In the genomic region with DNA sequence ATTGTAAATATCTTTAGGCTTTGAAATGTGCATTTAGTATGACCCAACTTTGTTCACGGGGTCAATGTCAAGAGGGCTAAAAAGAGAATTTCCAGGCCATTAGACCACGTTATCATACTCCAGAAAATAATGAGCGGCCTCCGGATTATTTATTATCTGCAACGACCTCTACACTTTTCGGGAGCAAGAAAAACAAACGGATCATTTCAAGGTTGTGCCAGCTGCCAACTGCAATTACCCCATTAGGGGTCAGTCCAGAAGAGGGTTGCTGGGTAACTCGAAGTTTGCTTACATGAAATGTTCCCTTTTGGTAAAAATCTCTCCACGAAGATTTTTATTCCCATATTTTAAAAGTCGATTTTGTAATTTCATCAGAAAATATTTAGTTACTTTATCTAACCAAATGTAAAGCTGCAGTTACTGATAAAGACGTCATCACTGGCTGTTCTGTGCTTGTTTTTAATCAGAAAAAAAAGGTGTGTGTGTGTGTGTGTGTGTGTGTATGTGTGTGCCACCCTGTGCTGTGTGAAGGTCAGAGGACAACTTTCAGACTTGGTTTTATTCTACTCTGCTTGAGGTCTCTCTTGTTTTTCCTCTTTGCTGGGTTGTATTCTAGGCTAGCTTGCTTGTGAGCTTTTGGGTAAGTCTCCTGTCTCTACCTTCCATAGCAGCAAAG, we compare ENCODE assay signal across 25 mouse cellular contexts. TPM values are rescaled to one million over a fixed set of nuclear protein-coding genes. Genes with fewer than 3 reads are reported as not detected.
DNase-seq lines count a peak whose midpoint lies in the region; ATAC-seq and TF ChIP-seq lines count a peak whose summit lies in the region.
"Had no signal": no experiment of that assay in that cellular context is flagged by ENCODE, and none has a peak within 500 bp of the region (broad histone marks: within the 10 kb centered on the region; RNA-seq: fewer than 3 reads in every experiment).

No protein-coding gene starts in this region.

- no peaks in the 10 kb centered on the region for H3K9me3 ChIP-seq in kidney, embryonic 15.5 days (replicated peaks)
- no peaks in the 10 kb centered on the region for H3K9me3 ChIP-seq in MEL (replicated peaks; ENCODE audit: insufficient read depth, low read length)
- H3K9me3 ChIP-seq: embryonic facial prominence, embryonic 12.5 days; heart, embryonic 15.5 days; limb, embryonic 10.5 days; liver, embryonic 13.5 days; lung, embryonic 15.5 days had no signal

- peaks cover 11% of the 10 kb centered on the region for H3K4me1 ChIP-seq in kidney, embryonic 15.5 days
- H3K4me1 ChIP-seq in MEL (ENCODE audit: control insufficient read depth in 1 of 2, insufficient read depth in 2 of 2, low read length in 2 of 2): peaks cover 14 to 23% of the 10 kb centered on the region in 2 experiments; a peak in 3 of 4 replicates
- H3K4me1 ChIP-seq: liver, embryonic 13.5 days; lung, embryonic 15.5 days; megakaryocyte, embryonic 14.5 days had no signal

- no peaks in the 10 kb centered on the region for H3K79me2 ChIP-seq in MEL (ENCODE audit: control insufficient read depth, insufficient read depth, low read length, poor library complexity)

- no peak for TF ChIP-seq CTCF in MEL (IDR thresholded peaks at IDR 0.05 in 2 of 3, conservative IDR thresholded peaks at IDR 0.05 in 1 of 3; ENCODE audit: control insufficient read depth in 1 of 3, insufficient read depth in 1 of 3, low read depth in 2 of 3, low read length in 3 of 3, poor library complexity in 1 of 3, severe bottlenecking in 1 of 3)

- H3K27ac ChIP-seq in kidney, embryonic 15.5 days: peak overlapping the region; percentile 37; the same call in 1 of the 2 replicates
- 0 out of 2 replicates have a peak overlapping the region, but pooled peaks have one; percentile 3 for H3K27ac ChIP-seq in MEL (ENCODE audit: control insufficient read depth, low read depth, low read length)
- H3K27ac ChIP-seq: embryonic facial prominence, embryonic 12.5 days; heart, embryonic 15.5 days; hindbrain, embryonic 14.5 days; left cerebral cortex, adult 2 months; limb, embryonic 10.5 days; liver, embryonic 13.5 days; lung, embryonic 15.5 days had no signal

- no peak overlapping the region for H3K4me3 ChIP-seq in kidney, embryonic 15.5 days (replicated peaks)
- H3K4me3 ChIP-seq in MEL (ENCODE audit: control insufficient read depth in 1 of 2, insufficient read depth in 1 of 2, low read depth in 2 of 2, low read length in 2 of 2): no peak overlapping the region; a peak in 1 of 4 replicates
- H3K4me3 ChIP-seq: embryonic facial prominence, embryonic 12.5 days; heart, embryonic 15.5 days; left cerebral cortex, adult 2 months; limb, embryonic 10.5 days; liver, embryonic 13.5 days; lung, embryonic 15.5 days; megakaryocyte, embryonic 14.5 days had no signal

- TF ChIP-seq EP300 in MEL (IDR thresholded peaks at IDR 0.05; ENCODE audit: low read depth in 1 of 2, low read length in 2 of 2): peak; percentile 82 to 87

- no peaks in the 10 kb centered on the region for H3K36me3 ChIP-seq in kidney, embryonic 15.5 days
- H3K36me3 ChIP-seq in MEL (ENCODE audit: control insufficient read depth in 1 of 2, insufficient read depth in 2 of 2, low read length in 2 of 2): peaks cover 0 to 23% of the 10 kb centered on the region in 2 experiments; a peak in 2 of 4 replicates
- H3K36me3 ChIP-seq: embryonic facial prominence, embryonic 12.5 days; heart, embryonic 15.5 days; limb, embryonic 10.5 days; liver, embryonic 13.5 days; lung, embryonic 15.5 days had no signal

- H3K27me3 ChIP-seq in kidney, embryonic 15.5 days: peaks cover 23% of the 10 kb centered on the region; the same call in 1 of the 2 replicates
- no peaks in the 10 kb centered on the region; a peak in 1 of 4 replicates for H3K27me3 ChIP-seq in MEL (ENCODE audit: control insufficient read depth in 1 of 2, insufficient read depth in 2 of 2, low read length in 2 of 2)
- H3K27me3 ChIP-seq: embryonic facial prominence, embryonic 12.5 days; heart, embryonic 15.5 days; lung, embryonic 15.5 days; megakaryocyte, embryonic 14.5 days had no signal

- intact Hi-C loops in left cerebral cortex, postnatal 10 days (cut with DNase I): no loop called here

- TF ChIP-seq POLR2A in MEL (IDR thresholded peaks at IDR 0.05; ENCODE audit: control insufficient read depth in 1 of 2, insufficient read depth in 1 of 2, low read depth in 1 of 2, low read length in 2 of 2, poor library complexity in 1 of 2): no peak

- DNase-seq in kidney, postnatal 4 days: no peak
- DNase-seq in MEL (ENCODE audit: low read depth, low spot score): peak; percentile 45
- DNase-seq in adrenal gland, adult 2 months: peak; percentile 67
- DNase-seq in retina, embryonic 14.5 days (ENCODE audit: low spot score): peak; percentile 47
- no peak for DNase-seq in left cerebral cortex, postnatal 10 days (ENCODE audit: extremely low spot score in 1 of 2, low spot score in 2 of 2)
- DNase-seq in frontal cortex, postnatal 14 days (ENCODE audit: low spot score in 2 of 2): no peak
- DNase-seq: cerebellum, adult 9-10 months; gastrocnemius, postnatal 36 days; heart, postnatal 36 days; kidney, adult 9 months; liver, embryonic 13.5 days; lung, postnatal 36 days; midbrain, embryonic 14.5 days; right cerebral cortex, adult 18-20 months; thymus, adult 2 months; thymus, postnatal 4 days had no signal

- TF ChIP-seq RAD21 in MEL (IDR thresholded peaks at IDR 0.05; ENCODE audit: low read depth, low read length): no peak

- 0 out of 2 replicates have a peak, but pooled peaks have one; percentile 34 for ATAC-seq in kidney, embryonic 15.5 days (replicated peaks; ENCODE audit: low FRiP score)
- ATAC-seq: inflammation-experienced regulatory T-cells, adult 6 months had no signal

- 17% methylated on average over 11 of the region's 11 CpGs for WGBS in kidney, embryonic 15.5 days

- no peak overlapping the region for H3K9ac ChIP-seq in kidney, embryonic 15.5 days
- no peak overlapping the region for H3K9ac ChIP-seq in MEL (ENCODE audit: control insufficient read depth, low read depth, low read length, poor library complexity, severe bottlenecking)
- H3K9ac ChIP-seq: embryonic facial prominence, embryonic 12.5 days; heart, embryonic 15.5 days; hindbrain, embryonic 14.5 days; liver, embryonic 13.5 days; lung, embryonic 15.5 days had no signal

- no peak overlapping the region for H3K4me2 ChIP-seq in kidney, embryonic 15.5 days
- H3K4me2 ChIP-seq: embryonic facial prominence, embryonic 12.5 days; heart, embryonic 15.5 days; hindbrain, embryonic 14.5 days; liver, embryonic 13.5 days; lung, embryonic 15.5 days had no signal

TF ChIP-seq in MEL, 35 proteins besides CTCF, POLR2A, EP300 and RAD21:
- TF ChIP-seq TAL1 (IDR thresholded peaks at IDR 0.05; ENCODE audit: low read length): 0 out of 2 replicates have a peak, but pooled peaks have one; percentile 19
- TF ChIP-seq ZNF384 (IDR thresholded peaks at IDR 0.05; ENCODE audit: low read depth, low read length): peak; percentile 86
- TF ChIP-seq SIN3A (IDR thresholded peaks at IDR 0.05; ENCODE audit: low read length): peak; percentile 52
- TF ChIP-seq POLR2AphosphoS5 (IDR thresholded peaks at IDR 0.05; ENCODE audit: borderline replicate concordance, low read depth, low read length): no peak
- TF ChIP-seq GATA1 (IDR thresholded peaks at IDR 0.05; ENCODE audit: low read depth, low read length): peak; percentile 85
- peak; percentile 94 for TF ChIP-seq TCF12 (IDR thresholded peaks at IDR 0.05; ENCODE audit: low read depth, low read length)
- no peak for TF ChIP-seq UBTF (IDR thresholded peaks at IDR 0.05; ENCODE audit: borderline replicate concordance, insufficient read depth, low read depth, low read length)
- TF ChIP-seq RCOR1 (IDR thresholded peaks at IDR 0.05; ENCODE audit: low read depth, low read length): peak; percentile 88
- TF ChIP-seq MEF2A (IDR thresholded peaks at IDR 0.05; ENCODE audit: extremely low read depth, insufficient replicate concordance, low read depth, low read length, poor library complexity, severe bottlenecking): no peak
- TF ChIP-seq USF2 (IDR thresholded peaks at IDR 0.05; ENCODE audit: borderline replicate concordance in 1 of 2, insufficient read depth in 1 of 2, low read depth in 1 of 2, low read length in 2 of 2): no peak
- TF ChIP-seq MAZ (IDR thresholded peaks at IDR 0.05; ENCODE audit: low read depth, low read length): no peak
- TF ChIP-seq E2F4 (IDR thresholded peaks at IDR 0.05; ENCODE audit: borderline replicate concordance, low read depth, low read length): no peak
- TF ChIP-seq ETS1 (IDR thresholded peaks at IDR 0.05; ENCODE audit: low read depth, low read length): peak; percentile 82
- 0 out of 2 replicates have a peak, but pooled peaks have one; percentile 14 for TF ChIP-seq HCFC1 (IDR thresholded peaks at IDR 0.05; ENCODE audit: low read depth, low read length)

RNA-seq across cellular contexts. Expression of gene Slc35g1, which starts 30.7 kb away (rescaled TPM):
- polyA plus RNA-seq in kidney, embryonic 15.5 days (2015; fragmentation: Nextera tagmentation; extraction: Ambion mirVana): 6.6 and 7.6 TPM in 2 replicates
- total RNA-seq in MEL (2012; rRNA removed): 17.7 and 19.0 TPM in 2 replicates
- polyA plus RNA-seq in MEL (2012; ENCODE audit: insufficient read depth in 1 of 2, insufficient read length in 2 of 2, low read depth in 1 of 2, low replicate concordance in 2 of 2, missing spikeins in 1 of 2): 10 to 100 TPM in 1 of 2 experiments, not detected in 1; 15.7 TPM
- 10 to 100 TPM; 13.9 to 25.4 TPM for total RNA-seq in adrenal gland, adult 2 months (2021)
- polyA plus RNA-seq in adrenal gland, adult 2 months (2012; rRNA removed): 4.8 and 5.4 TPM in 2 replicates
- total RNA-seq in left cerebral cortex, postnatal 10 days (2021): 1 to 10 TPM; 2.5 to 2.6 TPM

Comparison
In these comparisons a context has a peak if more than half of its experiments do, and no peak if none do; other contexts are left out.
1. DNase-seq: peak in MEL (single experiment), adrenal gland, adult 2 months (single experiment) and retina, embryonic 14.5 days (single experiment); none in kidney, postnatal 4 days (0 of 2), left cerebral cortex, postnatal 10 days (0 of 2) and frontal cortex, postnatal 14 days (0 of 2).